Mouse (Mus musculus) telencephalon, adult 2 months (tissue): ENCODE results near the gene Pnmal2.
A peak's percentile ranks its signal among the peaks of the same experiment; 100 is the strongest.

Experiments used
- DNase-seq: peaks from one replicate; pipeline ENCODE4 v3.0.0-alpha.2; 2011; ENCODE audit warnings: low read depth, low spot score

The Pnmal2 gene

DNA sequence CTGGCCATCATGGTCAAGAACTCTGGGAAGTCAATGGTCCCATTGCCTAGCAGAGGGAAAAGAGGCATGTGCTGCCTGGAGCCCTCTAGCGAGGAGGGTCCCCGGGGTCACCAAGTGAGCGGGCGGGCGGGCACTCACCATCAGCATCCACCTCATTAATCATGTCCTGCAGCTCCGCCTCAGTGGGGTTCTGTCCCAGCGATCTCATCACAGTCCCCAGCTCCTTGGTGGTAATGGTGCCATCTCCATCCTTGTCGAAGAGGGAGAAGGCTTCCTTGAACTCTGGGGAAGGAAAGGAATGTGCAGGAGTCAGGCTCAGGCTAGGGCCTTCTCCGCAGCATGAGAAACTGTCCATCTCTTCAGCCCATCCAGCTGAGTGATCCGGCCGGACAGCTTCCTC, 27.0 kb upstream of the Pnmal2 start:
- no peak for DNase-seq

DNA sequence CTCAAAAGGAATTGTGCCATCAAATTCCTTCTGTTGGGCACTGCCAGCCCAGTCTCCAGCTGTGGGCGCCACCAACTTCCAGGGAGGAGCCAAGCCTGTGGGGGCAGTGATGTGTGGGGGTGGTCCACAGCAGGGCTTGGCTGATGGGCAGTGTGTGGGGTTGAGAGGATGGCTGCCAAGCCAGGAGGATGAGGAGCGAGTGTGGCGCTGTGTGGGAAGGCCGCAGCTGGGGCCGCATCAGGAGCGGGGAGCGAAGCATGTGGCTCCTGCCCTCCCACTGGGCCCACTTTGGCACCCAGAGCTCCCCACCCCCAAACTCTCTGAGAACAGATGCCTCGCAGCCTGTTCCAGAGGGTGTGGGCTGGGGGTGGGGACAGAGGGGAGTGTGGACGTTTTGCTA, 26.5 kb upstream of the Pnmal2 start:
- no peak for DNase-seq

DNA sequence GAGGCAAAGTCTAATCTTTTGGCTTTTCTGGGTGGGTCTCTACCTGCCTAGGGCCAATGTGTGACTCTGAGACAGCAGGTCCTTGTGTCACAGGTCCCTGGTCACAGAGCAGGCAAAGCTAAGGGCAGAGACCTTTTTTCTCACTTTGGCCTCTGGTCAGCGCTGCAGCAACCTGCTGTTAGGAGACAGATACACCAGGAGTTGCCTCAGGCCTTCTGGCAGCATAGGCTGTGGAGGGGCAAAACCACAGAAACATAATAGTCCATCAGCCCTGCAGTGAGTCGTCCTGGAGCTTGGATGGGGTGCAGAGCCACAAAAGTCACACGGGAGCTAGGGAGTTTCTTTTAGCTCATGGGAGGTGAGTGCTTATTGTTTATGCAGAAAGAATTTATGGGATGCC, 25.8 kb upstream of the Pnmal2 start:
- no peak for DNase-seq

DNA sequence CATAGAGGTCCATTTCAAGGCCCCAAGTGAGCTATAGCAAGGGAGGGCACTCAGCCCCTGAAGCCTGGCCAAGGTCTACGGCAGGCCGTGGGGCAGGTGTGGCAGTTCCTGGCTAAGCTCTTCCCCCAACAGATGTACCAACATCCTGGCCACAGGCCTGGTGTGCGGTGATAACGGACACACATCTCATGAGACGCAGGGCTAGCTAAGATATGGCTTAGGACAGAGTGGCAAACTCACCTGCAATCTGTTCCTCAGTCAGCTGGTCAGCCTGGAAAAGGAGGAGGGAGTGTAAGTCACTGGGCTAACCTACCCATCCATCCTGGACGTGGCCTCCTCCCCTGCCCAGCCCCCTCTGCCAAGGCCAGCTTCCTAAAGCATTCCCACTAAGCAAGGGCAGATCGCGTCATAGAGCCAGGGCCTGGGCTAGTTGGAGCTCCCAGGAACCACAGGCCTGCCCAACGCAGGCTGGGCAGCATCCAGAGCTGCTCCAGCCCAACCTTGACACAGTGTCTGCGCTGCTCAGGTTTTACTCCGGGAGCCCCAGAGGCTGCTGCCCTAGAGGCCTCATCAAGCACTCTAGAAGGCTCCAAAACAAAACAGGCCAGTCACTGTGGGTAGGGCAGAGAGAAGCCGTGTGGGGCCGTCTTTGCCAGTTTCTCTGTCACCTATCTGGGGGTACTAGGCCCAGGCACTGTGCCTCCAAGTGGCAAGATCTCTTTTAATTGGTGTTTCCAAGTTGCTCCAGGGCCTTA, 24.9 kb upstream of the Pnmal2 start:
- DNase-seq = no peak

DNA sequence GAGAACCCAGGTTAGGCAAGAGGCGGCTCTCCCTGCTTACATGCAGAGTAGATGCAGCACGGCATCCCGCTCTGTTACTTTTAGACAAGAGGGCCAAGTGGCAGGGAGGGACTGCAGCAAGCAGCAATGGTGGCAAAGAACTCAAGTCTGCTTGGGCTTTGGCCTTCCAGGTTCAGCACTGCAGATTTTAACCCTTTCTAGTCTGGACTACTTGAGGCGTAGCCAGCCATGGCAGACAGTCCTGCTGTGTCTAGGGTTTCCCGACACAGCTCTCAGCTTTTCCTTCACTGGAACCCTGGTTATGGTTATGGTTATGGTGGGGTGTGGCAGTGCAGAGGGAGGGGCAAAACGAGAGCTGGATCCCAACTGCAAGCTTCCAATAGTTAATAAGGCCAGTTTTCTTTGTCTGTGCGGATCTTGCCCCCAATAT, 24.3 kb upstream of the Pnmal2 start:
- no peak for DNase-seq

DNA sequence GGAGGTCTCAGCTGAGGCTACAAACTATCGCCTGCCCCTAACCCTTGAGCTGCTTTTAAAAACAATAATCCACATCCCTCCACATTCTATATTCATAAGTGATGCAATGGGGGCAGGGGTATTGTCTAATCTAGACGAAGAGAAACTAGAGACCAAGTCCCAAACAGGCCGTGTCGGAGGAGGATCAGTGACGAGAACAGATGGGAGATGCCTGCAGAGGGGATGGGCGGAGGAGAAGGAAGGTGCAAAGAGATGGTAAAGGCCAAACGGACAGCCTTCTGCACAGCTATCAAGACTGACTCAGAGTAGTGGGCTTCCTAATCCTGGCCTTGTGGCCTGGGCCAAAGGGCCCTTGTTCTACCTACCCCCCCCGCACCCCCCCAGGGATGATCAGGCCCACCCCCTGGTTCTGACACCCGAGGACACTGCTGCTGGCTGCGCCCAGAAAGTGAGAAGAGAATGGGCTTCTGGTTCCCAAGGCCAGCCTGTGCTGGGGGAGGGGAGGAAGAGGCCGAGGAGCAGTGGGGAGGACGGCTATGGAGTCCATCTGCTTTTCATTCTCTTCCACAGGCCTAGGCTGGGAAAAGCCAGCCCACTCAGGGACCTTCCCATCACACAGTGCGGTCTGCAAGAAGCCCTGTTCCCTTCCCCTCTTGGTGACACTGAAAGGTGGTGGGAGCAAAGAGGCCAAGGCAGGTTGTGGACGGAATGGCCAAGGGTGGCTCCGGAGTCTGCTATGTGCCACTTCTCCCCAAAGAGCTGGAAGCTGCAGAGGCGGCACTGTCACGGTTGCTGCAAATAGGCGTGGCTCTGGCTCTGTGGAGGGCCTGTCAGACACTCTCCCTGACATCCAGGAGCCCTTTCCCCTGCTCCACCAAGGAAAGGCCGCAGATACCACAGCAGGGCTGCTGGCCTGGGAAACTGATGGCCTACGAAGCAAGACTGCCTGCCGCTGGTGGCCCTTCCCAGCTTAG, 23.4 kb upstream of the Pnmal2 start:
- no peak for DNase-seq

DNA sequence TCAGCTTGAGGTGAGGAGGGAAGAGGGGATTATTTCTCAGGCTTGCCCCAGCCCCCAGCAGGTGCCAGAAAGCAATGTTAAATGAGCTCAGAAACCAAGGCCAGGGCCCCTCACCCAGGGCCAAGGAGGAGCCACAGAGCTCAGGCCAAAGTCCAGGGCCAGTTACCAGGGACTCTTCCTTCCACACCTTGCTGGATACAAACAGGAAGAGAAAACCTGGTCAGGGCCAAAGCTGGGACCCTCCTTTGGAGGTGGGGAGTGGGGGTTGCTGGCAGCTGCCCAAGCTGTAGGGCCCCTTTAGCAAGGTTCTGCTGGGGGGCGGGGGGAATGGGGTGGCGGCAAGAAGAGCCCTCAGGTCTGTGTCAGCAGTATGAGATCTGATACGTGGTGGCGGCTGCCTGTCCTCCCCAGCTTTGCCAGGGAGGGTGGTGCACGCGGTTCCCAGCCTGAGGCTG, 22.6 kb upstream of the Pnmal2 start:
- no peak for DNase-seq

DNA sequence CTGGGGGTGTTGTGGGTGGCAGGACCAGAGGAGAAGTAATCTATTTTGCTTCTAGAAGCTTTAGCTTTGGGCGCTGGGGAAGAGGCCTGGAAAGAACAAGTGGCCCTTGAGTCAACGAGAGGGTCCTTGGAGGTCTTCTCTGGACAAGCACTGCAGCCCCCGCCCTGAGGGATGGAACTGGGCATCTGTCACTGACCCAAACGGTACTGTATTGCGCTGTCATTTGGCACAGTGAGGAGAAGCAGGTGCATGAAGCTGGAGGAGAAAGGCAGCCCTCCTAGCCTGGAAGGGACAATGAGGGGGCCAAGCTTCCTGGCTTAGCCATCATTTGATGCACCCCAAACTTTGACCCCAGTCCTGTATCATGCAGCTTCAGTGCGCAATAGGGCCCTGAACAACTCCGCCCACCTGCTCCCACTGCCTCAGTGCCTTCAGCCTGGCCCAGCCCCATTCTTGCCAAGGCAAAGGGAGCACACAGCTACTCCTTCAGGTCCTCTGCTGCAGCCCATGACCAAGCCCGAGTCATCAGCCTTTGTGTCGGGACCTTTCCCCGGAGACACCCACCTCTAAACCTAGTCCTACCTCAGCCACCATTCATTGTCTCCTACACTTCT, 22.0 kb upstream of the Pnmal2 start:
- DNase-seq = no peak

DNA sequence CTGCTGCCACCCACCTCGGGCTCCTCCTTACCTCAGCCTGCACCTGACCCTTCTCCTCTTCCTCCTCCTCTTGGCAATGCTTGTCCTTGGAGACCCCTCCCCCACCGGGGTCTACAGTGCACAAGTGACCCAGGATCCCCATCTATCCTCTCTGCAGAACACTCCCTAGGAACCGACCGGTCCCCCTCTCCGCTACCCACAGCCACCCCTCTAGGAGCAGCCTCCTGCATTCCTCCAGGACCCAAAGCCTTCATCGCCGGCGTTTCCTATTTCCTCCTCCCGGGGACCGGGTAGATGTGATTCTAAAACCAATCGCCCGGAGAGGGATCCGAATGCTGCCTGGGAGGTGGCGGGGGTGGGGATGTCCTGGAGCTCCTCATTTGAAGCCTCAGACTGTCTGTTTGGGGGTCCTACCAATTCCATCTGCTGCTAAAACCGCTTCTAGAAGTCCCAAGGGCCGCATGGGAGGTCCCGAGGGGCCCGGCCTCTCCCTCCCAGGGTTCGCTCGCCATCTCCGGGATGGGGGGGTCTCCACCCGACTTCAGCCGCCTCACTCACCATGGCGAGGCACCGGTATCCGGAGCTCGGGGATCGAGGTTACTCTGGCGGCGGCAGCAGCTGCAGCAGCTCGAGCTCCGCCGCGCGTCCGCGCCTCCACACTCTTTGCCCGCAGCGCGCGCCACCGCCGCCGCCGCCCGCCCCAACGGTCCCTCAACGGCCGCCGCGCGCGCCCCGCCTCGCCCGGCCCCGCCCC, 21.0 kb upstream of the Pnmal2 start:
- DNase-seq = no peak

DNA sequence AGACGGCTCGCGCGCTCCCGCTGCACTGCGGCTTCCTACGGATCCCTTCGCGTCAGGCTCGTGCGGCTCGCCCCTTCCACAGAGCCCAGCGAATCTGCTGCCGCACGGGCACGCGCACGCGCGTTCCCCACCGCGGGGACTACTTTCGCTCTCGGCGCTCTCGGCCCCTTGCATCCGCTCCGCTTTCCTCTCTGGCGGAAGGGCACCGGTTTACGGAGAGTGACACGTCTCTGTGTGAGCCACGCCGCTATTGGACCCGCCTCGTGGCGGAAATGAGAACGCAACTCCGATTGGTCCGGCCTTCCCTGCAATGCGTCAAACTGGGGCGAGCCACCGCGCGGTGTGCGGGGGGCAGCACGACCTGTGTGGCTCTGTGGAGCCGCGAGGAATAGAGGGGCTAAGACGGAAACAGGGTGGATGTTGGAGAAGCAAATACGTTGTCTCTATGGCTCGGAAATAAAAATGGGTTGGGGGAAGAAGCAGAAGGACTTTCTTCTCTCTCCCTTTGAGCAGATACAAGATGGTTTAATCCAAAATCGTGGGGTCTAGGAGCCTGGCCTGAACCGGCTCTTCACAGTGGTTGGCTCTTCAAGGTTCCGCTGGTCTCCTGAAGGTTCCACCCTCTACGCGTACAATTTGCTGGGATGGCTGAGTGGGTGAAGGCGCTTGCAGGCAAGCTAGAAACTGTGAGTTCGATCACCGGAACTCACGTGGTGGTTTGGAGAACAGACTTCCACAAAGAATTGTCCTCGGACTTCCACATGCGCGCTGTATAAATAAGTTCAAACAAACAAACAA, 20.2 kb upstream of the Pnmal2 start, which contains the start of gene Calm3:
TSS of gene Calm3 (minus strand) at position 78 of the 798 bp plus-strand sequence.
- peak; percentile 99 for DNase-seq

DNA sequence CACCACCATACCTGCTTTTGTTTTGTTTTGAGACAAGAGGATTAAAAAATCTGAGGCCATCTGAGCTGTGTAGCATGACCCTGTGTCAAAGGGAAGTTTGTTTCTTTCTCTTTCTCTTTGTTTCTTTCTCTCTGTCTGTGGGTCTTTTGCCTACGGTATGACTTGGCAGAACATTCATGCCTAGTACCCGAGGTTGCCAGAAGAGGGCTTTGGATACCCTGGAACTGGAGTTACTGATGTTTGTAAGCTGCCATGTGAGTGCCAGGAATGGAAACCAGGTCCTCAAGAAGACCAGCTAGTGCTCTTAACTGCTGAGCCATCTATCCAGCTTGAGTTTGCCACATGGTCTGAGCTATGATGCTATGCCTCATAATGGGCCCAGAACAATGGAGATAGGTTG, 16.1 kb upstream of the Pnmal2 start:
- DNase-seq = no peak

DNA sequence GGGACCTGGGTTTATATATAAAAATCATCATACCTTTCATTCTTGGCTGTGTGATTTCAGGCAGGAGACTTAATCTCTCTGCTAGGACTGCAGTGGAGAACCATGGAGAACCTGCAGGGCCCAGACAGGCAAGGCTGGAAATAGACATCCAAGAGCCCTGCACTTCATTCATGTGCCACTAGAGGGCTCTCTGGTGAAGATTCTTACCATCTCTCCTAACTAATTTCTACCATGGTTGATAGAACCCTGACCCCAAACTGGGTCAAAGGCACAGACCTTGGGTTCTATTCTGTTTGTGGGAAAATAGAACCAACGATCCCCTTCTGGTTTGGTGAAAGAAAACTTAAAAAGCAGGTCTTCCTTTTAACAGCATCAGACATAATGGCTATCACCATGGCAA, 13.6 kb upstream of the Pnmal2 start:
- no peak for DNase-seq

DNA sequence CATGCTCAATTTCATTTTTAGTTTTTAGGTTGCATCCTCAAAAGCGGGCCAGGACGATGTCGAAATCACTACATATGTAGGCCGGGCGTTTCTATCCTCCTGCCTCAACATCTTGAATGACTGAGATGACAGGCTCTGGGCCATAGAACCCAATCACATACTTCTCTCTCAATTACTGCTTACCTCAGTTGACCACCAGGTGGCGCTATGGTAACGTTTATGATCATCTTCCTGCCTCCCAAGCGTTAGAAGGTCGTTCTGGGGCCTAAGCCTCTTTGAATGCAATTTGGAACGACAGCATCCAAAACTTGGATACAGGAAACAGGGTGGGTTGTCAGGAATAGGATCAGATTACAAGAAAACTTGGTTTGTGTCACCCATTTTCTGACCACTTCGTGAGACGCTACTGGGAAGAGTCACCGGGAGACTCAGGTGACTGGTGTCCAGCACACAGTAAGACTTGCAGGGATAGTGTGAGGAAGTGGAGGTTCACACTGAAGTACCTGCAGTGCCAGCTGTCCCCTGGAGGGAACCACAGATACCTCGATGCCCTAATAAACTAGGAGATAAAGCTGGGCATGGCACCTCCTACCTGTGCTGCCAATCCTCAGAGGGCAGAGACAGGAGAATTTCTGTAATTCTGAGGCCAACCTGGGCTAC, 12.4 kb upstream of the Pnmal2 start:
- DNase-seq = no peak

DNA sequence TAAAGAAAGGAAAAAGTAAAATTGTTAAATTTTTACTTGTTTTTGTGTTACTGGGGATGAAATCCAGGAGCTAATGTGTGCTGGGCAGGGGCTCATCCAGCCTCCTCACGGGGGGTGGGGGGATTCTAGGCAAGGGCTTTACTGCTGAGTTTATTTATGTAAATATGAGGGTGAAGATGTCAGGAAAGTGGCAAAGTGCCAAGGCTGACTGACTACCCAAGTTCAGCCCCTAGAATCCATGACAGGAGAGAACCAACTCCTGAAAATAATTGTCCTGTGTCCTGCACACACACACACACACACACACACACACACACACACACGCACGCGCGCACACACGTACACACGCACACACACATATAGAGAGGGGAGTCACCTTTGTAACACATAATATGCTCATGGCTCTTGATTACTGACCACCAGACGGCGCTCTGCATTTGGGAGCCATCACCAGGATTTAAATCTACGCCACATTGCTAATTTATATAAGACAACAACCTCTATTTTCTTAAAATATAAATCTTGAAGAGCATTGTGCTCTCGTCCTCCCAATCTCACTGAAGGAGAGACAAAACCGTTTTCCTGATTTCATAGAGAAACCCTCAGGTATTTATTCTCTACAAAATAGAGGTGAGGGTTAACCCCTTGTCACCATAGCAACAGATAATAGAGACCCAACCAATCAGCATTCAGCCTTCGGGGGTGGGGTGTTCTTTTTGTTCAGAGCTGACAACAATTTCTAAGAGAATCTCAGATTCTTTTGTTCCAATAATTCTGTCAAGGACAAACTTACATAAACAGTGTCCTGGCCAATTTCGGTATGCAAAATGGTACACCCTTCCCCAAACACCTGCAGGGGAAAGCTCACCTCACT, 11.5 kb upstream of the Pnmal2 start:
- no peak for DNase-seq

DNA sequence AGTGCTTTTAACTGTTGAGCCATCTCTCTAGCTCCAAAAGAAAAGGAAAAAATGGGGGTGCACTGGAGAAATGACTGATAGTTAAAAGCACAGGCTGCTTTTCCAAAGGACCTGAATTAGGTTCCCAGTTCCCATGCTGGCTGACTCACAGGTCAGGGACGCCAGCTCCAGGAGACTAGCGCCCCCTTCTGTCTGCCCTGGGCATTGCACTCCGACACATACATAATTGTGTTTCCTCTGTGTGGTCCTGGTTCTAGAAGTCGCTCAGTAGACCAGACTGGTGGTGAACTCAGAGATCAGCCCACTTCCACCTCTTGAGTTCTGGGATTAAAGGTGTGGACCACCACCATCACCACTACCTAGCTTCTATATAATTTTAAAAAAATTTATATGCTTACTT, 7.2 kb upstream of the Pnmal2 start:
- no peak for DNase-seq

DNA sequence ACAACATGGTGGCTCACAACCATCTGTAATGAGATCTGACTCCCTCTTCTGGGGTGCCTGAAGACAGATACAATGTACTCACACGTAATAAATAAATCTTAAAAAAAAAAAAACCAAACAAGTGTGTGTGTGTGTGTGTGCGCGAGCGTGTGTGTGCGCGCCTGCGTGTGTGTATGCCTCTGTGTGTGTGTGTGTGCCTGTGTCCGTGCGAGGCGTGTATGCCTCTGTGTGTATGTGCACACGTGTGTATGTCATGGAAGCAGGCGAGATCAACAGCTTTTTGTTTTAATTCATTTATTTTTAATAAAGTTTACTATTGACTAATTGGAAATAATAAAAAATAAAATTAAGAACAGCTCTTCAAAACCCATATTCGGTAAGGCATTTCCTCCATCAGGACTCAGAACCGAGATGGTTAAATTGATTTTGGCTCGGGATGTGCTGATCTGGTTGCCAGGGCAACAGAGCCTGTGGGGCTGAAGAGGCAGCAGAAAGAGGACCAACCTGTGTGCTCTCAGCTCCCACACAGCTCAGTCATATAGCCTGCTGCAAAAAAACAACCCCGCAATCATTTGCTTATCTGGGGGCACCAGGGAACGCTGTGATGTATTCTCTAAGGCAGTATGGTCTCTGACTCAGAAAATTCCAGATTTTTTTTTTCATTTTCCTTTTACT, 6.2 kb upstream of the Pnmal2 start:
- no peak for DNase-seq

DNA sequence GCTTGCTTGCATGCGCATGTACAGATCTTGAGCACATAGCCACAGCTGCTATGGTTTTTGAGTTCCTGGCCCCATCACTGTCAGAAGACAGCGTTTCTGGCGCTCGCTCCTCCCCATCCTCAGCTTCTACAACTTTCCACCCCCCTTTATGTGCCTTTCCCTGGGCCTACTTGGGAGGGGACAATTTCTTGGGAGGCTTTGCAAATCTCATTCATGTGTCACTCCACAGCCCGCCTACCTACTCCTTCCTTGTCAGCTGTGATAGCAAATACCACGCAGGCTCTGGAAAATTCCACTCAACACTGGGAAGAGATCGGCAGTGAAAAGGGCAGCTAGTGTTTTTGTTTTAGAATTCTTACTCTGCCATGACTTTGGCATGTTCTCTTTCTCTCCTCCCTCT, 4.2 kb upstream of the Pnmal2 start:
- peak; percentile 94 for DNase-seq

DNA sequence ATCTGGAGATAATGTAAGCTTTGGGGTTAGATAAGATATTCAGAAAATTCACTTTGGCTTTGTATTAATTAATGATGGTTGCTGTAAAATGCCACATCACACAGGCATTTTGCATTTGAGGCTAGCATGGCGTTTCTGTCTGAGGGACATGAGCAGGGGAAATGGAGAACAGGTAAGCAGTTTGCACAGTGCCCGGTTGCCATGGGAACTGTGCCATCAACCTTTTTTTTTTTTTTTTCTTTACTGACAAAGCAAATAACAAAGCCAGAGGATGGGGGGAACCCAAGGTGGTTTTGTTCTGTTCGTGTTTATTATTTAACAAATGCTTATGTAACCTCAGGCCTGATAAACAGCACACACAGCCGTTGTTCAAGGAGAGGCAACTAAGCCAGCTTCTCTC, 1.6 kb upstream of the Pnmal2 start:
- DNase-seq = no peak
